Mouse (Mus musculus) limb, embryonic 14.5 days (tissue): ENCODE data around the gene Gfm2. TPM values are rescaled to one million over a fixed set of nuclear protein-coding genes. Genes with fewer than 3 reads are reported as not detected.

Source experiments
- ATAC-seq: fragments of 200-750 bp; cut with Nextera tagmentation; 2 replicates; pipeline ENCODE4 v1.8.0; 2017; ENCODE audit warnings: low read depth, moderate number of reproducible peaks, moderate TSS enrichment; ENCODE audit not compliant: low FRiP score
- DNase-seq: peaks from one replicate; pipeline ENCODE4 v3.0.0-alpha.2; 2015; ENCODE audit warnings: low spot score
- H3K27ac ChIP-seq: fragments of 300-500 bp; sonication (generic); replicated peaks from 2 replicates; pipeline ENCODE4 v1.5.1; 2014; ENCODE audit warnings: low read depth, mild to moderate bottlenecking, low read length, moderate library complexity, mixed read lengths
- H3K27me3 ChIP-seq: fragments of 300-500 bp; sonication (generic); 2 replicates; pipeline ENCODE4 v1.6.1; 2014; ENCODE audit warnings: low read length, mixed read lengths; ENCODE audit not compliant: control insufficient read depth, insufficient read depth
- H3K36me3 ChIP-seq: fragments of 300-500 bp; sonication (generic); 2 replicates; pipeline ENCODE4 v1.6.1; 2014; ENCODE audit warnings: mild to moderate bottlenecking, low read length, moderate library complexity, mixed read lengths; ENCODE audit not compliant: control insufficient read depth, insufficient read depth
- H3K4me1 ChIP-seq: fragments of 300-500 bp; sonication (generic); 2 replicates; pipeline ENCODE4 v1.6.1; 2014; ENCODE audit warnings: antibody characterized with exemption, low read length, mixed read lengths; ENCODE audit not compliant: control insufficient read depth, insufficient read depth
- H3K4me2 ChIP-seq: fragments of 300-500 bp; sonication (generic); replicated peaks from 2 replicates; pipeline ENCODE4 v1.6.1; 2014; ENCODE audit warnings: low read depth, mild to moderate bottlenecking, low read length, moderate library complexity; ENCODE audit not compliant: severe bottlenecking
- H3K4me3 ChIP-seq: fragments of 300-500 bp; sonication (generic); replicated peaks from 2 replicates; pipeline ENCODE4 v1.5.1; 2014; ENCODE audit warnings: low read length
- H3K9ac ChIP-seq: fragments of 300-500 bp; sonication (generic); 2 replicates; pipeline ENCODE4 v1.6.1; 2014; ENCODE audit warnings: mild to moderate bottlenecking, low read depth, low read length, moderate library complexity; ENCODE audit not compliant: severe bottlenecking
- H3K9me3 ChIP-seq: fragments of 300-500 bp; sonication (generic); 2 replicates; pipeline ENCODE4 v1.6.1; 2016; ENCODE audit warnings: low read length; ENCODE audit not compliant: control insufficient read depth
- POLR2A ChIP-seq: fragments of 200-500 bp; IDR thresholded peaks from 2 replicates; pipeline ENCODE4 v1.8.0; 2012; ENCODE audit warnings: inconsistent platforms, mild to moderate bottlenecking, moderate library complexity, borderline replicate concordance; ENCODE audit not compliant: insufficient read depth, insufficient read length; ENCODE audit errors: extremely low read depth
- WGBS: fragments of 180-500 bp; shearing (Covaris S2); extraction: QIAGEN DNeasy Blood & Tissue Kit; methylation state at CpG from one replicate; pipeline ENCODE4 v1.1.7; 2014; 5-methylcytosine and 5-hydroxymethylcytosine counted together
- polyA plus RNA-seq, 2 experiments: library from polyadenylated mRNA; depleted of rRNA in 1 of 2; stranded (reverse) in 1 of 2; unstranded in 1 of 2; fragments of >200 nt; fragmentation: Nextera tagmentation in 1 of 2; extraction: Ambion mirVana in 1 of 2; gene quantifications; 2 replicates each; pipeline versions ENCODE4 v1.2.1 to v1.2.3; 2012 to 2014

Gfm2 gene
- polyA plus RNA-seq, 2 experiments: 26.9 to 28.2 TPM

GRCm38 (mm10) chr13:97145834-97146233, 8.1 kb downstream of the Gfm2 start:
- 57% methylated on average over 4 of the region's 4 CpGs for WGBS
- H3K27ac ChIP-seq: no peak overlapping the region
- no peaks in the 10 kb centered on the region for H3K4me1 ChIP-seq
- H3K4me3 ChIP-seq: no peak overlapping the region
- DNase-seq (peak; percentile 75), ATAC-seq (no peak)
- H3K4me2 ChIP-seq: no peak overlapping the region
- no peak for TF ChIP-seq POLR2A
- no peaks in the 10 kb centered on the region for H3K27me3 ChIP-seq
- H3K9ac ChIP-seq: no peak overlapping the region
- H3K36me3 ChIP-seq: peaks cover 65% of the 10 kb centered on the region
- no peaks in the 10 kb centered on the region for H3K9me3 ChIP-seq

- H3K4me2 ChIP-seq: no peak overlapping the region
- no peak for TF ChIP-seq POLR2A
- H3K9ac ChIP-seq: no peak overlapping the region
- no peaks in the 10 kb centered on the region for H3K9me3 ChIP-seq
- DNase-seq (no peak), ATAC-seq (no peak)
- no peak overlapping the region for H3K4me3 ChIP-seq
- no peaks in the 10 kb centered on the region for H3K4me1 ChIP-seq
- no peaks in the 10 kb centered on the region for H3K27me3 ChIP-seq
- WGBS: 78% methylated on average over 10 of the region's 10 CpGs
- no peak overlapping the region for H3K27ac ChIP-seq
- H3K36me3 ChIP-seq: peaks cover 83% of the 10 kb centered on the region
These were observed 38.0 kb downstream of the Gfm2 start for GRCm38 (mm10) chr13:97175520-97176264.

GRCm38 (mm10) chr13:97176731-97177130, 39.0 kb downstream of the Gfm2 start:
- Histone ChIP-seq H3K36me3 (peaks cover 78% of the 10 kb centered on the region), H3K9ac (no peak overlapping the region), H3K27me3 (no peaks in the 10 kb centered on the region), H3K9me3 (no peaks in the 10 kb centered on the region), H3K4me3 (no peak overlapping the region), H3K4me1 (no peaks in the 10 kb centered on the region), H3K27ac (no peak overlapping the region), H3K4me2 (no peak overlapping the region)
- DNase-seq (no peak), ATAC-seq (no peak)
- no peak for TF ChIP-seq POLR2A
- 88% methylated on average over 5 of the region's 5 CpGs for WGBS

- Histone ChIP-seq H3K4me2 (no peak overlapping the region), H3K9me3 (no peaks in the 10 kb centered on the region), H3K4me3 (no peak overlapping the region), H3K9ac (no peak overlapping the region), H3K27me3 (no peaks in the 10 kb centered on the region), H3K27ac (no peak overlapping the region), H3K36me3 (peaks cover 64% of the 10 kb centered on the region), H3K4me1 (no peaks in the 10 kb centered on the region)
- no peak for TF ChIP-seq POLR2A
- DNase-seq: no peak
- no peak for ATAC-seq
- WGBS: 80% methylated on average over 7 of the region's 7 CpGs
These were observed 41.2 kb downstream of the Gfm2 start for GRCm38 (mm10) chr13:97178943-97179342.

- Histone ChIP-seq H3K4me3 (no peak overlapping the region), H3K9ac (no peak overlapping the region), H3K27ac (no peak overlapping the region), H3K36me3 (peaks cover 55% of the 10 kb centered on the region), H3K4me2 (no peak overlapping the region), H3K27me3 (no peaks in the 10 kb centered on the region), H3K4me1 (no peaks in the 10 kb centered on the region), H3K9me3 (no peaks in the 10 kb centered on the region)
- DNase-seq (no peak), ATAC-seq (no peak)
- WGBS: 77% methylated on average over 6 of the region's 6 CpGs
- TF ChIP-seq POLR2A: no peak
These were observed 42.5 kb downstream of the Gfm2 start for GRCm38 (mm10) chr13:97180113-97180828.
